Mouse (Mus musculus) kidney, adult 2 months (tissue): ENCODE data around the gene P2ry14.

ENCODE experiments used
- CTCF ChIP-seq: fragments of 200-500 bp; conservative IDR thresholded peaks from 2 replicates; pipeline ENCODE4 v1.5.1; 2011; ENCODE audit warnings: low read depth, mild to moderate bottlenecking, control low read depth, low read length, moderate library complexity, mixed read lengths; ENCODE audit not compliant: insufficient read depth, insufficient read length
- POLR2A ChIP-seq: fragments of 200-500 bp; IDR thresholded peaks from one replicate; pipeline ENCODE4 v1.6.1; 2011; ENCODE audit warnings: low read depth, low read length, control low read depth

DNA sequence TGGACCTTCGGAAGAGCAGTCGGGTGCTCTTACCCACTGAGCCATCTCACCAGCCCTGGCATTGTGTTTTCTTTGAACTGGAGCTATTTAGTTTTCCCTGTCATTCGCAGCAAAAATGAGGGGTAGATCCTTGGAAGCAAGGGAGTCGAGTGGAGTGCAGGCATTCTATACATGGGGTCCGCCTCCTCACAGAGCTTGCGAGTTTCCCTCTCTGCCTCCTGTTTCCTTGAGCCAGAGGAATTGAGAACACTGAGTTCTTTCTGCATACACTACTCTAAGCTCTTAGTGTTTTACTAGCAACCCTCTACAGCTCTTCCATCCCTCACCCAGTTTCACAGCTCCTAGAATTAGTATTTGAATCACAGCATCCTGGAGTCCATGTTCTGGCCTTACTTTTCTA, 2.0 kb upstream of the P2ry14 start:
- TF ChIP-seq POLR2A (no peak), CTCF (no peak)
